Comparison of ENCODE assay signal across 11 mouse cellular contexts in genomic region chr16:64033049-64033448, GRCm38 (mm10).
DNase-seq lines count a peak whose midpoint lies in the region; ATAC-seq and TF ChIP-seq lines count a peak whose summit lies in the region.
"Had no signal": no experiment of that assay in that cellular context is flagged by ENCODE, and none has a peak within 500 bp of the region (broad histone marks: within the 10 kb centered on the region; RNA-seq: fewer than 3 reads in every experiment).

No protein-coding gene starts in this region.

- 67% methylated on average over 10 of the region's 10 CpGs for WGBS in heart, embryonic 11.5 days (ENCODE audit: insufficient replicate concordance)

- H3K4me3 ChIP-seq in heart, embryonic 11.5 days (ENCODE audit: low read depth, low read length) = no peak overlapping the region

- H3K36me3 ChIP-seq in heart, embryonic 11.5 days (ENCODE audit: control insufficient read depth, insufficient read depth, low read length) = no peaks in the 10 kb centered on the region

- H3K27ac ChIP-seq in heart, embryonic 11.5 days (ENCODE audit: low read depth, low read length) = no peak overlapping the region

- no peak overlapping the region for H3K9ac ChIP-seq in heart, embryonic 11.5 days (ENCODE audit: low read depth, low read length)

- no peaks in the 10 kb centered on the region for H3K9me3 ChIP-seq in heart, embryonic 11.5 days (replicated peaks; ENCODE audit: control insufficient read depth, low read length)

- H3K4me2 ChIP-seq in heart, embryonic 11.5 days = no peak overlapping the region

- DNase-seq in heart, adult 8-10 months (ENCODE audit: low spot score) = peak; percentile 18
- peak; percentile 93 for DNase-seq in brain, embryonic 14.5 days (ENCODE audit: low read depth)
- peak; percentile 4 to 13 for DNase-seq in cerebellum, postnatal 36 days
- DNase-seq in layer of hippocampus, adult 18-20 months (ENCODE audit: low spot score in 2 of 2) = peak; percentile 38 to 66
- DNase-seq in embryo, embryonic 10 days (ENCODE audit: low spot score) = no peak
- DNase-seq in c-Kit-positive CD71-positive TER-119-positive erythroid progenitor cells, embryonic 14.5 days (ENCODE audit: low spot score) = no peak
- DNase-seq in frontal cortex, postnatal 14 days (ENCODE audit: low spot score in 2 of 2) = no peak
- DNase-seq: adrenal gland, postnatal 10 days; liver; lung, postnatal 4 days had no signal

- no peak for TF ChIP-seq POLR2A in brain, embryonic 14.5 days (IDR thresholded peaks at IDR 0.05; ENCODE audit: borderline replicate concordance, extremely low read depth, insufficient read depth, insufficient read length, poor library complexity, severe bottlenecking)

- H3K27me3 ChIP-seq in heart, embryonic 11.5 days (ENCODE audit: control insufficient read depth, insufficient read depth, low read length) = no peaks in the 10 kb centered on the region

- no peak for TF ChIP-seq CTCF in brain, embryonic 14.5 days (IDR thresholded peaks at IDR 0.05; ENCODE audit: borderline replicate concordance, extremely low read depth, insufficient read depth, insufficient read length)

- no peak for ATAC-seq in heart, embryonic 11.5 days (replicated peaks; ENCODE audit: insufficient number of reproducible peaks, low FRiP score, low TSS enrichment)

- H3K4me1 ChIP-seq in heart, embryonic 11.5 days (ENCODE audit: control insufficient read depth, insufficient read depth, low read length) = no peaks in the 10 kb centered on the region

Comparison
In these comparisons a context has a peak if more than half of its experiments do, and no peak if none do; other contexts are left out.
1. DNase-seq: peak in heart, adult 8-10 months (single experiment), brain, embryonic 14.5 days (single experiment), cerebellum, postnatal 36 days (2 of 2) and layer of hippocampus, adult 18-20 months (2 of 2); none in embryo, embryonic 10 days (single experiment), c-Kit-positive CD71-positive TER-119-positive erythroid progenitor cells, embryonic 14.5 days (single experiment) and frontal cortex, postnatal 14 days (0 of 2).